Mouse (Mus musculus) intestine, embryonic 15.5 days (tissue): ENCODE measurements around the gene Hipk3. TPM values are rescaled to one million over a fixed set of nuclear protein-coding genes. Genes with fewer than 3 reads are reported as not detected.

Experiments used
- ATAC-seq: fragments of 200-750 bp; cut with Nextera tagmentation; 2 replicates; pipeline ENCODE4 v1.8.0; 2017; ENCODE audit warnings: moderate TSS enrichment, moderate library complexity
- H3K27ac ChIP-seq: fragments of 300-500 bp; sonication (generic); 2 replicates; pipeline ENCODE4 v1.5.1; 2015; ENCODE audit warnings: mild to moderate bottlenecking, inconsistent platforms
- H3K27me3 ChIP-seq: fragments of 300-500 bp; sonication (generic); replicated peaks from 2 replicates; pipeline ENCODE4 v1.6.1; 2015; ENCODE audit warnings: inconsistent platforms
- H3K36me3 ChIP-seq: fragments of 300-500 bp; sonication (generic); 2 replicates; pipeline ENCODE4 v1.6.1; 2015; ENCODE audit warnings: inconsistent platforms
- H3K4me1 ChIP-seq: fragments of 300-500 bp; sonication (generic); replicated peaks from 2 replicates; pipeline ENCODE4 v1.6.1; 2015; ENCODE audit warnings: inconsistent platforms
- H3K4me2 ChIP-seq: fragments of 300-500 bp; sonication (generic); replicated peaks from 2 replicates; pipeline ENCODE4 v1.6.1; 2015; ENCODE audit warnings: mild to moderate bottlenecking, inconsistent platforms
- H3K4me3 ChIP-seq: fragments of 300-500 bp; sonication (generic); replicated peaks from 2 replicates; pipeline ENCODE4 v1.5.1; 2015; ENCODE audit warnings: inconsistent platforms
- H3K9ac ChIP-seq: fragments of 300-500 bp; sonication (generic); 2 replicates; pipeline ENCODE4 v1.6.1; 2015; ENCODE audit warnings: inconsistent platforms
- H3K9me3 ChIP-seq: fragments of 300-500 bp; sonication (generic); 2 replicates; pipeline ENCODE4 v1.6.1; 2016; ENCODE audit warnings: inconsistent platforms
- WGBS: fragments of 180-500 bp; shearing (Covaris S2); methylation state at CpG from one replicate; pipeline ENCODE4 v1.1.7; 2015; 5-methylcytosine and 5-hydroxymethylcytosine counted together
- polyA plus RNA-seq: library from polyadenylated mRNA; unstranded; fragments of >200 nt; fragmentation: Nextera tagmentation; extraction: Ambion mirVana; gene quantifications from 2 replicates; pipeline ENCODE4 v1.2.1, GENCODE M21; 2015

Hipk3 gene
- polyA plus RNA-seq, 1 experiment from 2014 or later: 13.7 TPM

GRCm38 (mm10) chr2:104408351-104408750 is 85.9 kb downstream of the Hipk3 start:
- H3K36me3 ChIP-seq: no peaks in the 10 kb centered on the region
- no peak overlapping the region for H3K4me2 ChIP-seq
- peaks cover 58% of the 10 kb centered on the region for H3K27me3 ChIP-seq
- no peak for ATAC-seq
- WGBS: 85% methylated on average over 7 of the region's 7 CpGs
- H3K9me3 ChIP-seq: no peaks in the 10 kb centered on the region
- H3K27ac ChIP-seq: no peak overlapping the region
- no peak overlapping the region for H3K4me3 ChIP-seq
- peaks cover 10% of the 10 kb centered on the region; the same call in 1 of the 2 replicates for H3K4me1 ChIP-seq
- H3K9ac ChIP-seq: no peak overlapping the region

- Histone ChIP-seq H3K4me1 (peaks cover 10% of the 10 kb centered on the region; the same call in 1 of the 2 replicates), H3K4me2 (no peak overlapping the region), H3K9me3 (no peaks in the 10 kb centered on the region), H3K27ac (no peak overlapping the region), H3K4me3 (no peak overlapping the region), H3K36me3 (no peaks in the 10 kb centered on the region), H3K27me3 (peaks cover 58% of the 10 kb centered on the region), H3K9ac (no peak overlapping the region)
- ATAC-seq: no peak
- 62% methylated on average over 4 of the region's 4 CpGs for WGBS
Measured at GRCm38 (mm10) chr2:104407913-104408312, 86.3 kb downstream of the Hipk3 start.

- WGBS: 88% methylated on average over 6 of the region's 6 CpGs
- no peaks in the 10 kb centered on the region for H3K4me1 ChIP-seq
- no peak overlapping the region for H3K4me3 ChIP-seq
- H3K4me2 ChIP-seq: no peak overlapping the region
- peaks cover 27% of the 10 kb centered on the region for H3K27me3 ChIP-seq
- ATAC-seq: no peak
- H3K9me3 ChIP-seq: no peaks in the 10 kb centered on the region
- no peaks in the 10 kb centered on the region for H3K36me3 ChIP-seq
- no peak overlapping the region for H3K27ac ChIP-seq
- H3K9ac ChIP-seq: no peak overlapping the region
Measured at GRCm38 (mm10) chr2:104404036-104404435, 90.2 kb downstream of the Hipk3 start.

- Histone ChIP-seq H3K36me3 (no peaks in the 10 kb centered on the region), H3K4me1 (no peaks in the 10 kb centered on the region), H3K9me3 (no peaks in the 10 kb centered on the region), H3K4me3 (no peak overlapping the region), H3K9ac (no peak overlapping the region), H3K27me3 (no peaks in the 10 kb centered on the region), H3K4me2 (no peak overlapping the region), H3K27ac (no peak overlapping the region)
- ATAC-seq: no peak
- 76% methylated on average over 6 of the region's 6 CpGs for WGBS
Measured at GRCm38 (mm10) chr2:104398651-104399290, 95.5 kb downstream of the Hipk3 start.

GRCm38 (mm10) chr2:104395961-104396360 is 98.3 kb downstream of the Hipk3 start:
- Histone ChIP-seq H3K9ac (no peak overlapping the region), H3K4me3 (no peak overlapping the region), H3K27ac (no peak overlapping the region), H3K36me3 (no peaks in the 10 kb centered on the region), H3K27me3 (no peaks in the 10 kb centered on the region), H3K9me3 (no peaks in the 10 kb centered on the region), H3K4me2 (no peak overlapping the region), H3K4me1 (no peaks in the 10 kb centered on the region)
- 71% methylated on average over 9 of the region's 9 CpGs for WGBS
- no peak for ATAC-seq

GRCm38 (mm10) chr2:104394769-104395168 is 99.5 kb downstream of the Hipk3 start:
- Histone ChIP-seq H3K9ac (no peak overlapping the region), H3K4me2 (no peak overlapping the region), H3K4me3 (no peak overlapping the region), H3K27me3 (no peaks in the 10 kb centered on the region), H3K4me1 (no peaks in the 10 kb centered on the region), H3K36me3 (no peaks in the 10 kb centered on the region), H3K9me3 (no peaks in the 10 kb centered on the region), H3K27ac (no peak overlapping the region)
- ATAC-seq: no peak
- 80% methylated on average over 2 of the region's 2 CpGs for WGBS

- H3K4me3 ChIP-seq: no peak overlapping the region
- no peak overlapping the region for H3K27ac ChIP-seq
- ATAC-seq: no peak
- WGBS: 67% methylated on average over 4 of the region's 4 CpGs
- H3K27me3 ChIP-seq: no peaks in the 10 kb centered on the region
- H3K9me3 ChIP-seq: no peaks in the 10 kb centered on the region
- no peak overlapping the region for H3K4me2 ChIP-seq
- H3K9ac ChIP-seq: no peak overlapping the region
- no peaks in the 10 kb centered on the region for H3K36me3 ChIP-seq
- H3K4me1 ChIP-seq: no peaks in the 10 kb centered on the region
Measured at GRCm38 (mm10) chr2:104392700-104393312, 101.4 kb downstream of the Hipk3 start.

- 94% methylated on average over 11 of the region's 11 CpGs for WGBS
Measured at GRCm38 (mm10) chr2:104389231-104389630, 105.0 kb downstream of the Hipk3 start.

GRCm38 (mm10) chr2:104385941-104386340 is 108.3 kb downstream of the Hipk3 start:
- 91% methylated on average over 2 of the region's 2 CpGs for WGBS
- H3K9me3 ChIP-seq: no peaks in the 10 kb centered on the region
- H3K4me3 ChIP-seq: no peak overlapping the region
- H3K4me1 ChIP-seq: no peaks in the 10 kb centered on the region
- no peak overlapping the region for H3K4me2 ChIP-seq
- H3K9ac ChIP-seq: no peak overlapping the region
- no peak overlapping the region for H3K27ac ChIP-seq
- ATAC-seq: no peak
- H3K27me3 ChIP-seq: no peaks in the 10 kb centered on the region
- H3K36me3 ChIP-seq: no peaks in the 10 kb centered on the region

More at GRCm38 (mm10) chr2:104389231-104389630, 105.0 kb downstream of the Hipk3 start:
- no peak overlapping the region for H3K27ac ChIP-seq
- no peaks in the 10 kb centered on the region for H3K36me3 ChIP-seq
- no peak overlapping the region for H3K4me3 ChIP-seq
- no peaks in the 10 kb centered on the region for H3K9me3 ChIP-seq
- no peaks in the 10 kb centered on the region for H3K4me1 ChIP-seq
- no peak overlapping the region for H3K4me2 ChIP-seq
- H3K9ac ChIP-seq: no peak overlapping the region
- ATAC-seq: no peak
- no peaks in the 10 kb centered on the region for H3K27me3 ChIP-seq

GRCm38 (mm10) chr2:104383589-104383988 is 110.7 kb downstream of the Hipk3 start:
- Histone ChIP-seq H3K4me2 (no peak overlapping the region), H3K36me3 (no peaks in the 10 kb centered on the region), H3K9ac (no peak overlapping the region), H3K4me1 (no peaks in the 10 kb centered on the region), H3K27me3 (no peaks in the 10 kb centered on the region), H3K4me3 (no peak overlapping the region), H3K27ac (no peak overlapping the region), H3K9me3 (no peaks in the 10 kb centered on the region)
- no peak for ATAC-seq
- WGBS: 88% methylated on average over 4 of the region's 4 CpGs

- Histone ChIP-seq H3K36me3 (no peaks in the 10 kb centered on the region), H3K27ac (no peak overlapping the region), H3K27me3 (no peaks in the 10 kb centered on the region), H3K9ac (no peak overlapping the region), H3K4me2 (no peak overlapping the region), H3K4me1 (no peaks in the 10 kb centered on the region), H3K4me3 (no peak overlapping the region), H3K9me3 (no peaks in the 10 kb centered on the region)
- no peak for ATAC-seq
- 82% methylated on average over 6 of the region's 6 CpGs for WGBS
Measured at GRCm38 (mm10) chr2:104382813-104383212, 111.4 kb downstream of the Hipk3 start.

GRCm38 (mm10) chr2:104379304-104379703 is 114.9 kb downstream of the Hipk3 start:
- H3K9ac ChIP-seq: no peak overlapping the region
- H3K4me3 ChIP-seq: no peak overlapping the region
- no peaks in the 10 kb centered on the region for H3K4me1 ChIP-seq
- no peak for ATAC-seq
- 24% methylated on average over 7 of the region's 7 CpGs for WGBS
- H3K36me3 ChIP-seq: no peaks in the 10 kb centered on the region
- H3K27ac ChIP-seq: no peak overlapping the region
- H3K4me2 ChIP-seq: no peak overlapping the region
- H3K9me3 ChIP-seq: no peaks in the 10 kb centered on the region
- no peaks in the 10 kb centered on the region for H3K27me3 ChIP-seq

GRCm38 (mm10) chr2:104378791-104379190 is 115.5 kb downstream of the Hipk3 start:
- Histone ChIP-seq H3K27ac (no peak overlapping the region), H3K36me3 (no peaks in the 10 kb centered on the region), H3K4me2 (no peak overlapping the region), H3K9me3 (no peaks in the 10 kb centered on the region), H3K4me1 (no peaks in the 10 kb centered on the region), H3K4me3 (no peak overlapping the region), H3K27me3 (no peaks in the 10 kb centered on the region), H3K9ac (no peak overlapping the region)
- no peak for ATAC-seq
- 22% methylated on average over 3 of the region's 3 CpGs for WGBS
